Mouse (Mus musculus): Measurements from ENCODE around the gene Zfp524. TPM values are rescaled to one million over a fixed set of nuclear protein-coding genes. Genes with fewer than 3 reads are reported as not detected.

Zfp524 gene
- polyA plus RNA-seq, 1 experiment: 24.2 TPM

GRCm38 (mm10) chr7:5057381-5057780, 43.2 kb downstream of the Zfp524 start:
- H3K4me1 ChIP-seq (ENCODE audit: control insufficient read depth, insufficient read depth, insufficient read length): peaks cover 13% of the 10 kb centered on the region
- no peak overlapping the region for H3K4me3 ChIP-seq (ENCODE audit: extremely low read depth, insufficient read depth, insufficient read length)
- 57% methylated on average over 8 of the region's 8 CpGs for WGBS
- DNase-seq (ENCODE audit: low read depth in 1 of 2, low spot score in 2 of 2): no peak
- TF ChIP-seq CTCF (IDR thresholded peaks at IDR 0.05; ENCODE audit: extremely low read depth, insufficient read depth, insufficient read length, insufficient replicate concordance) (no peak), POLR2A (IDR thresholded peaks at IDR 0.05; ENCODE audit: low read depth, low read length) (no peak)
- H3K27ac ChIP-seq (ENCODE audit: insufficient read depth, low read length): no peak overlapping the region
- no peaks in the 10 kb centered on the region for H3K36me3 ChIP-seq (ENCODE audit: control insufficient read depth, insufficient read depth, low read length)
- H3K27me3 ChIP-seq (ENCODE audit: control insufficient read depth, insufficient read depth, low read length): peaks cover 18% of the 10 kb centered on the region

- Histone ChIP-seq H3K27me3 (ENCODE audit: control insufficient read depth, insufficient read depth, low read length) (peaks cover 16% of the 10 kb centered on the region), H3K4me3 (ENCODE audit: extremely low read depth, insufficient read depth, insufficient read length) (no peak overlapping the region), H3K27ac (ENCODE audit: insufficient read depth, low read length) (no peak overlapping the region), H3K4me1 (ENCODE audit: control insufficient read depth, insufficient read depth, insufficient read length) (peaks cover 9% of the 10 kb centered on the region), H3K36me3 (ENCODE audit: control insufficient read depth, insufficient read depth, low read length) (no peaks in the 10 kb centered on the region)
- TF ChIP-seq POLR2A (IDR thresholded peaks at IDR 0.05; ENCODE audit: low read depth, low read length) (no peak), CTCF (IDR thresholded peaks at IDR 0.05; ENCODE audit: extremely low read depth, insufficient read depth, insufficient read length, insufficient replicate concordance) (0 out of 2 replicates have a peak, but pooled peaks have one; percentile 32)
- 33% methylated on average over 11 of the region's 11 CpGs for WGBS
- peak in 1 of 2 experiments; percentile 34 for DNase-seq (ENCODE audit: low read depth in 1 of 2, low spot score in 2 of 2)
Observed at GRCm38 (mm10) chr7:5057804-5058203, 43.6 kb downstream of the Zfp524 start.

GRCm38 (mm10) chr7:5058631-5059030, 44.4 kb downstream of the Zfp524 start:
- H3K27me3 ChIP-seq (ENCODE audit: control insufficient read depth, insufficient read depth, low read length): peaks cover 11% of the 10 kb centered on the region
- H3K36me3 ChIP-seq (ENCODE audit: control insufficient read depth, insufficient read depth, low read length): no peaks in the 10 kb centered on the region
- no peak overlapping the region for H3K4me3 ChIP-seq (ENCODE audit: extremely low read depth, insufficient read depth, insufficient read length)
- TF ChIP-seq CTCF (IDR thresholded peaks at IDR 0.05; ENCODE audit: extremely low read depth, insufficient read depth, insufficient read length, insufficient replicate concordance) (no peak), POLR2A (IDR thresholded peaks at IDR 0.05; ENCODE audit: low read depth, low read length) (no peak)
- WGBS: 87% methylated on average over 1 of the region's 1 CpGs
- no peak overlapping the region for H3K27ac ChIP-seq (ENCODE audit: insufficient read depth, low read length)
- peaks cover 5% of the 10 kb centered on the region; the same call in 1 of the 2 replicates for H3K4me1 ChIP-seq (ENCODE audit: control insufficient read depth, insufficient read depth, insufficient read length)
- DNase-seq (ENCODE audit: low read depth in 1 of 2, low spot score in 2 of 2): no peak

- DNase-seq (ENCODE audit: low read depth in 1 of 2, low spot score in 2 of 2): no peak
- no peak overlapping the region for H3K4me3 ChIP-seq (ENCODE audit: extremely low read depth, insufficient read depth, insufficient read length)
- peaks cover 8% of the 10 kb centered on the region for H3K4me1 ChIP-seq (ENCODE audit: control insufficient read depth, insufficient read depth, insufficient read length)
- H3K27me3 ChIP-seq (ENCODE audit: control insufficient read depth, insufficient read depth, low read length): peaks cover 6% of the 10 kb centered on the region
- 94% methylated on average over 12 of the region's 12 CpGs for WGBS
- no peak overlapping the region for H3K27ac ChIP-seq (ENCODE audit: insufficient read depth, low read length)
- no peak for TF ChIP-seq CTCF (IDR thresholded peaks at IDR 0.05; ENCODE audit: extremely low read depth, insufficient read depth, insufficient read length, insufficient replicate concordance)
- no peak for TF ChIP-seq POLR2A (IDR thresholded peaks at IDR 0.05; ENCODE audit: low read depth, low read length)
- H3K36me3 ChIP-seq (ENCODE audit: control insufficient read depth, insufficient read depth, low read length): no peaks in the 10 kb centered on the region
Observed at GRCm38 (mm10) chr7:5059421-5059820, 45.2 kb downstream of the Zfp524 start.

- Histone ChIP-seq H3K27ac (ENCODE audit: insufficient read depth, low read length) (peak overlapping the region; percentile 97; the same call in 1 of the 2 replicates), H3K27me3 (ENCODE audit: control insufficient read depth, insufficient read depth, low read length) (peaks cover 6% of the 10 kb centered on the region), H3K4me1 (ENCODE audit: control insufficient read depth, insufficient read depth, insufficient read length) (peaks cover 10% of the 10 kb centered on the region), H3K4me3 (ENCODE audit: extremely low read depth, insufficient read depth, insufficient read length) (peak overlapping the region; percentile 82), H3K36me3 (ENCODE audit: control insufficient read depth, insufficient read depth, low read length) (no peaks in the 10 kb centered on the region)
- no peak for TF ChIP-seq POLR2A (IDR thresholded peaks at IDR 0.05; ENCODE audit: low read depth, low read length)
- peak; percentile 53; the same call in 1 of the 2 replicates for TF ChIP-seq CTCF (IDR thresholded peaks at IDR 0.05; ENCODE audit: extremely low read depth, insufficient read depth, insufficient read length, insufficient replicate concordance)
- peak in 1 of 2 experiments; percentile 71 for DNase-seq (ENCODE audit: low read depth in 1 of 2, low spot score in 2 of 2)
- 3% methylated on average over 27 of the region's 27 CpGs for WGBS
Observed at GRCm38 (mm10) chr7:5060239-5060731, 46.1 kb downstream of the Zfp524 start.

DNA sequence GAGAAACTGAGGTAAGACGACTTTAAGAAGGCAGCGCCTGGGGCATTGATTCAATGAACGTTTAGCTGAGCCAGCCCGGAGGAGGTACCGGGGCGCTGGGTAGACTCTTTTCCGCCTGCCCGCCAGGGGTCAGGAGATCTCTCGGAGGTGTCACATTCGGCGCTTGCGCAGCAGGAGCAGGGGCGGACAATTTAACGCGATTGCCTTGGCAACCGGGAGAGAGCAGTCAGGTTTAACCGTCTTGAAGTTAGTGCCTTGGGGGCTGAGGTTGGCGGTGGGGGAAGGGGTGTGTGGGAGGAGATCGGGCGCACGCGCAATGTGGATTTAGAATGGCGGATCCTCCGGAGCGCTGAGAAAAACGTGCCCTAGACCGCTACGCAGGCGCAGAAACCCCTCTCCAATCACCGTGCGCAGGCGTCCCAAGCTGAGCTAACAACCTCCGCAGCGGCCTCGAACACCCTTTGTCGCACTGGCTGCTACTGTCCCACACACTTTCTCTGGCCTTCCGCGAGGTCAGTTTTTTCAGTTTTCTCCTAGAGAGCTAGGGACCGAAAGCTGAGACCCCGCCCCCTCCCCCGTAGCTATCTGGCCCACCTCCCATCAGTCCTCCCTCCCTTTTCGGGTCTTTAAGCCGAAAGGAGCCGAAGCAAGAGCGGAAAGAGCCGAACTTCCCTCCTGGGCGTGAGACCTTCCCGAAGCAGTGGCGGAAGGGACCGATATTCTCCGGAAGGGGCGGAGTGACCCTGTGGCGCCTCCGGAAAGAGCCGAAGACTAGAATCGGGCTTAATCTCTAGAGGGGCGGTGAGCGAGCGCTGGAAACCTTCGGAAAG, 46.9 kb downstream of the Zfp524 start:
- peaks cover 2% of the 10 kb centered on the region; the same call in 1 of the 2 replicates for H3K36me3 ChIP-seq (ENCODE audit: control insufficient read depth, insufficient read depth, low read length)
- peaks cover 6% of the 10 kb centered on the region for H3K27me3 ChIP-seq (ENCODE audit: control insufficient read depth, insufficient read depth, low read length)
- peaks cover 11% of the 10 kb centered on the region for H3K4me1 ChIP-seq (ENCODE audit: control insufficient read depth, insufficient read depth, insufficient read length)
- DNase-seq (ENCODE audit: low read depth in 1 of 2, low spot score in 2 of 2): peak; percentile 97 to 99
- H3K27ac ChIP-seq (ENCODE audit: insufficient read depth, low read length): peak overlapping the region; percentile 97
- under 1% methylated on average over 60 of the region's 60 CpGs for WGBS
- H3K4me3 ChIP-seq (ENCODE audit: extremely low read depth, insufficient read depth, insufficient read length): peak overlapping the region; percentile 82
- TF ChIP-seq CTCF (IDR thresholded peaks at IDR 0.05; ENCODE audit: extremely low read depth, insufficient read depth, insufficient read length, insufficient replicate concordance): peak; percentile 68
- TF ChIP-seq POLR2A (IDR thresholded peaks at IDR 0.05; ENCODE audit: low read depth, low read length): peak; percentile 15; the same call in 1 of the 2 replicates

Measured in spleen, adult 2 months (tissue).